Mouse (Mus musculus): ENCODE measurements around the gene Ablim2.

- TF ChIP-seq CTCF (IDR thresholded peaks at IDR 0.05; ENCODE audit: borderline replicate concordance, extremely low read depth, insufficient read depth, insufficient read length) (no peak), POLR2A (IDR thresholded peaks at IDR 0.05; ENCODE audit: borderline replicate concordance, extremely low read depth, insufficient read depth, insufficient read length, poor library complexity, severe bottlenecking) (no peak)
Measured at GRCm38 (mm10) chr5:35733523-35733922, 24.2 kb upstream of the Ablim2 start.

Measured in brain, embryonic 14.5 days (tissue).